Mouse (Mus musculus): ENCODE measurements around the gene Uckl1.

DNA sequence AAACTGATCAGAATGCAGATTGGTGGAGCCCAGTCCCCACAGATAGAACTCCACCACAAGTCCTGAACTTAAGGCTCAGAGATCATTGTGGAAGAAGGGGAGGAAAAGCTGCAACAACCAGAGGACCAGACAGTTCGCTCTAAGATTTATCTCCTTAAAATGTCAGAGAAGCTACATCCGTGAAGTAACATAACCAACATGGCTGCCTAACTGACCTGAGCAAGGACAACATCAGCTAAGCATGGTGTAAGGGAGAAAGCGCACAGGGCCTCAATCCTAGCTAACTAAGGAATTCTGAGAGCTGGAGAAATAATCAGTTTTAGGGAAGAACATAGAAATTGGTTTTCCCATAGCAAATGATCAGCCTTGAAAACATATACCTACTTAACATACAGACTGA lies 65.5 kb downstream of the Uckl1 start:
- TF ChIP-seq POLR2A (IDR thresholded peaks at IDR 0.05; ENCODE audit: low read depth, low read length) (no peak; the same call in 1 of the 2 replicates), CTCF (IDR thresholded peaks at IDR 0.05; ENCODE audit: borderline replicate concordance, insufficient read depth, low read length) (no peak)

Data from embryonic fibroblast, embryonic 13.5 days (primary cell).